Mouse (Mus musculus): ENCODE results near the gene Dennd5b. TPM values are rescaled to one million over a fixed set of nuclear protein-coding genes. Genes with fewer than 3 reads are reported as not detected.

The Dennd5b gene
- polyA plus RNA-seq, 2 experiments, result 2.3 to 3.1 TPM

GRCm38 (mm10) chr6:149032198-149032597, 69.3 kb downstream of the Dennd5b start:
- no peak overlapping the region for H3K9ac ChIP-seq (replicated peaks)
- DNase-seq (ENCODE audit: low read depth in 3 of 3, low spot score in 3 of 3), result no peak
- no peaks in the 10 kb centered on the region for H3K27me3 ChIP-seq (ENCODE audit: control insufficient read depth, insufficient read depth, low read length)
- TF ChIP-seq EP300 (IDR thresholded peaks at IDR 0.05; ENCODE audit: low read depth) (no peak), CTCF (IDR thresholded peaks at IDR 0.05; ENCODE audit: low read depth) (no peak)
- H3K4me2 ChIP-seq (ENCODE audit: low read depth), result no peak overlapping the region
- no peaks in the 10 kb centered on the region; the same call in 1 of the 2 replicates for H3K36me3 ChIP-seq (replicated peaks; ENCODE audit: control insufficient read depth, insufficient read depth, low read depth)
- no peaks in the 10 kb centered on the region for H3K4me1 ChIP-seq (replicated peaks; ENCODE audit: control insufficient read depth in 2 of 2, insufficient read depth in 2 of 2, low read length in 1 of 2)
- WGBS (ENCODE audit: insufficient replicate concordance), result 65% methylated on average over 5 of the region's 5 CpGs
- no peak overlapping the region for H3K4me3 ChIP-seq (ENCODE audit: insufficient read depth in 1 of 2, low read depth in 2 of 2, low read length in 2 of 2)
- no peaks in the 10 kb centered on the region for H3K9me3 ChIP-seq (ENCODE audit: control insufficient read depth, low read length)
- no peak for ATAC-seq (ENCODE audit: insufficient read depth)
- H3K27ac ChIP-seq, result no peak overlapping the region

GRCm38 (mm10) chr6:149031377-149031776, 70.1 kb downstream of the Dennd5b start:
- H3K9me3 ChIP-seq (ENCODE audit: control insufficient read depth, low read length), result no peaks in the 10 kb centered on the region
- H3K4me2 ChIP-seq (ENCODE audit: low read depth), result no peak overlapping the region
- 0 out of 2 replicates have a peak, but pooled peaks have one; percentile 14 for ATAC-seq (ENCODE audit: insufficient read depth)
- H3K4me1 ChIP-seq (replicated peaks; ENCODE audit: control insufficient read depth in 2 of 2, insufficient read depth in 2 of 2, low read length in 1 of 2), result no peaks in the 10 kb centered on the region
- DNase-seq (ENCODE audit: low read depth in 3 of 3, low spot score in 3 of 3), result no peak
- no peaks in the 10 kb centered on the region for H3K27me3 ChIP-seq (ENCODE audit: control insufficient read depth, insufficient read depth, low read length)
- TF ChIP-seq EP300 (IDR thresholded peaks at IDR 0.05; ENCODE audit: low read depth) (no peak), CTCF (IDR thresholded peaks at IDR 0.05; ENCODE audit: low read depth) (no peak)
- H3K4me3 ChIP-seq (ENCODE audit: insufficient read depth in 1 of 2, low read depth in 2 of 2, low read length in 2 of 2), result no peak overlapping the region
- H3K9ac ChIP-seq (replicated peaks), result no peak overlapping the region
- no peak overlapping the region for H3K27ac ChIP-seq
- no peaks in the 10 kb centered on the region; the same call in 1 of the 2 replicates for H3K36me3 ChIP-seq (replicated peaks; ENCODE audit: control insufficient read depth, insufficient read depth, low read depth)

GRCm38 (mm10) chr6:149018431-149018830, 83.0 kb downstream of the Dennd5b start:
- no peaks in the 10 kb centered on the region for H3K36me3 ChIP-seq (replicated peaks; ENCODE audit: control insufficient read depth, insufficient read depth, low read depth)

GRCm38 (mm10) chr6:149010766-149011301, 90.6 kb downstream of the Dennd5b start:
- DNase-seq (ENCODE audit: low read depth in 3 of 3, low spot score in 3 of 3) (peak in 1 of 3 experiments; percentile 1), ATAC-seq (ENCODE audit: insufficient read depth) (no peak)
- no peaks in the 10 kb centered on the region for H3K36me3 ChIP-seq (replicated peaks; ENCODE audit: control insufficient read depth, insufficient read depth, low read depth)
- H3K4me1 ChIP-seq (replicated peaks; ENCODE audit: control insufficient read depth in 2 of 2, insufficient read depth in 2 of 2, low read length in 1 of 2), result no peaks in the 10 kb centered on the region
- H3K4me2 ChIP-seq (ENCODE audit: low read depth), result no peak overlapping the region
- H3K9ac ChIP-seq (replicated peaks), result no peak overlapping the region
- no peak overlapping the region for H3K27ac ChIP-seq
- H3K4me3 ChIP-seq (ENCODE audit: insufficient read depth in 1 of 2, low read depth in 2 of 2, low read length in 2 of 2), result no peak overlapping the region
- TF ChIP-seq CTCF (IDR thresholded peaks at IDR 0.05; ENCODE audit: low read depth), result peak; percentile 31; the same call in 1 of the 2 replicates
- no peak for TF ChIP-seq EP300 (IDR thresholded peaks at IDR 0.05; ENCODE audit: low read depth)
- no peaks in the 10 kb centered on the region for H3K27me3 ChIP-seq (ENCODE audit: control insufficient read depth, insufficient read depth, low read length)
- no peaks in the 10 kb centered on the region for H3K9me3 ChIP-seq (ENCODE audit: control insufficient read depth, low read length)

More at GRCm38 (mm10) chr6:149018431-149018830, 83.0 kb downstream of the Dennd5b start:
- H3K4me2 ChIP-seq (ENCODE audit: low read depth), result no peak overlapping the region
- WGBS (ENCODE audit: insufficient replicate concordance), result 59% methylated on average over 5 of the region's 5 CpGs
- H3K9ac ChIP-seq (replicated peaks), result no peak overlapping the region
- no peak overlapping the region for H3K4me3 ChIP-seq (ENCODE audit: insufficient read depth in 1 of 2, low read depth in 2 of 2, low read length in 2 of 2)
- no peaks in the 10 kb centered on the region for H3K4me1 ChIP-seq (replicated peaks; ENCODE audit: control insufficient read depth in 2 of 2, insufficient read depth in 2 of 2, low read length in 1 of 2)
- ATAC-seq (ENCODE audit: insufficient read depth) (no peak), DNase-seq (ENCODE audit: low read depth in 3 of 3, low spot score in 3 of 3) (no peak)
- H3K27ac ChIP-seq, result no peak overlapping the region
- TF ChIP-seq EP300 (IDR thresholded peaks at IDR 0.05; ENCODE audit: low read depth), result no peak
- TF ChIP-seq CTCF (IDR thresholded peaks at IDR 0.05; ENCODE audit: low read depth), result no peak
- no peaks in the 10 kb centered on the region for H3K27me3 ChIP-seq (ENCODE audit: control insufficient read depth, insufficient read depth, low read length)
- H3K9me3 ChIP-seq (ENCODE audit: control insufficient read depth, low read length), result no peaks in the 10 kb centered on the region

- TF ChIP-seq EP300 (IDR thresholded peaks at IDR 0.05; ENCODE audit: low read depth), result no peak
- TF ChIP-seq CTCF (IDR thresholded peaks at IDR 0.05; ENCODE audit: low read depth), result no peak
- WGBS (ENCODE audit: insufficient replicate concordance), result 62% methylated on average over 7 of the region's 7 CpGs
- Histone ChIP-seq H3K9ac (replicated peaks) (no peak overlapping the region), H3K4me1 (replicated peaks; ENCODE audit: control insufficient read depth in 2 of 2, insufficient read depth in 2 of 2, low read length in 1 of 2) (no peaks in the 10 kb centered on the region), H3K4me2 (ENCODE audit: low read depth) (no peak overlapping the region), H3K27me3 (ENCODE audit: control insufficient read depth, insufficient read depth, low read length) (no peaks in the 10 kb centered on the region), H3K4me3 (ENCODE audit: insufficient read depth in 1 of 2, low read depth in 2 of 2, low read length in 2 of 2) (no peak overlapping the region), H3K27ac (no peak overlapping the region), H3K9me3 (ENCODE audit: control insufficient read depth, low read length) (no peaks in the 10 kb centered on the region), H3K36me3 (replicated peaks; ENCODE audit: control insufficient read depth, insufficient read depth, low read depth) (no peaks in the 10 kb centered on the region)
- DNase-seq (ENCODE audit: low read depth in 3 of 3, low spot score in 3 of 3) (no peak), ATAC-seq (ENCODE audit: insufficient read depth) (no peak)
Measured at GRCm38 (mm10) chr6:149005009-149005408, 96.5 kb downstream of the Dennd5b start.

All from liver, embryonic 14.5 days (tissue).